Mouse (Mus musculus): ENCODE data around the gene Olfr1506.
"Not testable (repeated sequence)": the region's sequence is repeated elsewhere in the genome, so short reads cannot be mapped to it uniquely, and the experiment has no call there.

Gene Olfr1506

GRCm38 (mm10) chr2:90224393-90224792 lies at the start of gene Olfr1506:
Gene Olfr1506 (minus strand): TSS chr2:90224493.
- DNase-seq (ENCODE audit: low read depth, low spot score) = not testable (repeated sequence)

- DNase-seq (ENCODE audit: low read depth, low spot score) = no peak
These were observed 46.6 kb upstream of the Olfr1506 start, which contains the start of gene Olfr1271 for GRCm38 (mm10) chr2:90270932-90271331. Gene Olfr1271 (minus strand): TSS chr2:90271032.

- no peak for DNase-seq (ENCODE audit: low read depth, low spot score)
These were observed 33.2 kb upstream of the Olfr1506 start, which contains the start of gene Olfr142 for GRCm38 (mm10) chr2:90257492-90257891. Gene Olfr142 (minus strand): TSS chr2:90257592.

GRCm38 (mm10) chr2:90199606-90200005 lies 24.7 kb downstream of the Olfr1506 start:
- DNase-seq (ENCODE audit: low read depth, low spot score) = not testable (repeated sequence)

GRCm38 (mm10) chr2:90195285-90195684 lies 29.0 kb downstream of the Olfr1506 start:
- not testable (repeated sequence) for DNase-seq (ENCODE audit: low read depth, low spot score)

- DNase-seq (ENCODE audit: low read depth, low spot score) = not testable (repeated sequence)
These were observed 29.5 kb downstream of the Olfr1506 start for GRCm38 (mm10) chr2:90194750-90195149.

- DNase-seq (ENCODE audit: low read depth, low spot score) = not testable (repeated sequence)
These were observed 37.2 kb downstream of the Olfr1506 start for GRCm38 (mm10) chr2:90187082-90187481.

- not testable (repeated sequence) for DNase-seq (ENCODE audit: low read depth, low spot score)
These were observed 38.2 kb downstream of the Olfr1506 start for GRCm38 (mm10) chr2:90186082-90186481.

All from A20 (cell line).